Mouse (Mus musculus) spleen, postnatal 14 days (tissue): Measurements from ENCODE around the gene Met.

ENCODE experiments used
- DNase-seq, 2 experiments: peaks; one replicate each; pipeline ENCODE4 v3.0.0; 2021 to 2022; ENCODE audit warnings: low spot score in 2 of 2

Met gene

GRCm38 (mm10) chr6:17463434-17464280 lies at the start of gene Met:
Gene Met (plus strand): TSS chr6:17463800.
- DNase-seq: no peak

GRCm38 (mm10) chr6:17418226-17418625 lies 45.4 kb upstream of the Met start:
- no peak for DNase-seq

DNA sequence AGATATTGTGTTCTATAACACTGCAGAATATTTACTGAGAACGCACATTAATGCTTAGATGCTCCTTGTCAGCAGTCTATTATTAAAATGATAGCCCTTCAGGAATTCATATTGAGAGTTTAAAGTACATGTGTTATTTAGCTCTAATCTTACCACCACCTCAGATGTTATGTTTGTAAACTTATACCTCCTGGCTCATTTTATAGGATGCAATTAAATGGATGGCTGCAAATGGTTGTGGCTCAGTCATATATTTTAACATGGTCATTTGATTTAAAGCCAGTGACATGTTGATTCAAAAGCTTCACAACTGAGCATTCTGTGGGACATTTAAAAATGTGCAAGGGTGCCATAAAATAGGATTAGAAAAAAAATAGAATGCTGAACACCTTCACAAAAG lies 41.2 kb upstream of the Met start:
- DNase-seq: no peak

DNA sequence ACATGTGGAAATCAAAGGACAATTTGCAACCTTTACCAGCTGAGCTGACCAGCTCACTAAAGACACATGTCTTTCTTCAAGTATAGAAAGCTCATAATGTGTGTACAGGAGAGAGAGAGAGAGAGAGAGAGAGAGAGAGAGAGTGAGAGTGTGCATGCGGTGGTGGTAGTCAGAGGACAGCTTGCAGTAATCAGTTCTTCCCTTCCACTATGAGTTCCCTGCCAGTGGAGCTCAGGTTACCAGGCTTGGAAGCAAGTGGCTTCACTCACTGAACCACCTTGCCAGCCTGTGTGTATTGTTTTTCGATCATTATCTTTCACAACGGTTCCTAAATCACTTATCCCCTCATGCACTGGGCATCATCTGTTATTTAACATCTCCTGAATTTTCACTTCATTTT lies 34.6 kb upstream of the Met start:
- DNase-seq: no peak

GRCm38 (mm10) chr6:17429611-17430010 lies 34.0 kb upstream of the Met start:
- DNase-seq: no peak

- no peak for DNase-seq
Measured at GRCm38 (mm10) chr6:17443311-17443710, 20.3 kb upstream of the Met start.

- no peak for DNase-seq
Measured at GRCm38 (mm10) chr6:17451305-17451704, 12.3 kb upstream of the Met start.

DNA sequence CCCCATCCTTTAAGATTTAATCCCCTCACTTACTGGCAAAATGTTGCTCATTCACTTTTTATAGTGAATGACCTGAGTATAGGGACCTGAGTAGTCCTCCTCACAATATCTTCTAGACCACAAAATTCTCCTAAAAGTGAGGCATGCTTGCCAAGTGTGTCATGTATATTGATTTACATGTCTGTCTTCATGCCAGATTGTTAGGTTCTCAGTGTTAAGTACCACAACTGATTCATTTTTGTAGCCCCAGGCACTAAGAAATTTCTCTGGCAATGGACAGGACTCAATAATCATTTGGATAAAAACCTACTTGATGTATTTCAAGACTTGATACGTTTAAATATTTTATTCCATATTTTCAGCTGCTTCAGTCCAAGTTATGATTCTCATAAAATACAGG lies 8.5 kb upstream of the Met start:
- no peak for DNase-seq

- no peak for DNase-seq
Measured at GRCm38 (mm10) chr6:17459561-17459960, 4.0 kb upstream of the Met start.

DNA sequence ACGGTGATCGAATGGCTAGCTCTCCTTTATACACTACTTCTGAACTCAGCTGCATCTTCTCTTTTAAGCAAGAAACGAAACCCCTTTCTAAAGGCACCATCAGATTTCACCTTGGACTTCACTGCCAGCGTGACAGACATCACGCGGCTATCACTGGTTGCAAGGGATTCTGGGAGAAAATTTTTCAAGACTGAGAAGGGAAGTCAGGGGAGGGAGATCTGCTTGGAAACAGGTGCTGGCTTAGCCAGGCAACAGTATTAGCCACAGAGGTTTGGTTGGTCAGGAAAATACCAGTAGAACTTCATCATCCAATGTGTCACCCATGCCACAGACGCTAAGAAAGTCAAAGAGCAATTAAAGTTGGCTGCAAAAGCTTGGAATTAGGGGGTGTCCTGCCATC lies 2.2 kb upstream of the Met start:
- no peak for DNase-seq

DNA sequence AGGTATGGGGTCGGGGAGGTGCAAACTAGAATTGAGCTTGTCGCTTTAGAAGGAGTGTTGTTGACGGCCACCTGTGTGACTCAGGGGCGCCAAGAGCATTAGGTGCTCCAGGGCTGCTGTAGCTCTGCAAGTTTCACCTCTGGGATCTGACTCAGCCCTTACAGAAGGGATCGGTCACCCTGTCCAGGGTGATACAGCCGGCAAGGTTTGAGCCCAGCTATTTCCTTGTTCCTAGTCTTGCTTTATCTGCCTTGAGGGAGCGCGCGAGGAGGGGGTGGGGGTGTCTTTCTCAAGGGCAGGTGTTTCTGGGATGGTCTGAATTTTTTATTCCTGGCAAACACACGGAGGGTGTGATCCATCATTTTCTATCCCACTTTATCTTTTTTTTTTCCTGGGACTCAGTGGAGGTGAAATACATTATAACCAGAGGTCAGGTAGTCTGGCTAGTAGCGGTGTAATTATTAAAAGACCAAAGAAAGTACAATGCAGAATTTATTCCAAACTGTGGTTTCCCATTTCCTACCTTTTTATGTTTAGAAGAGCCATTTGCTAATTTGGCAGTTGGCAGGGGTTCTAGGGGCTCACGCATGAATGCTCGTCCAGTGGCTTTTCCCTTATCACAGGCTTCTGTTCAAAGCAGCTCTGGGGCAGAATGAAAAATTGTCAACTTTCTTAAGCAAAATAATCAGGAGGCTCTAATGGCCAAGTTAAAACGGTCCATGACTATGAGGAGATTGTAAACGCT lies 853 bp downstream of the Met start:
- DNase-seq: no peak

DNA sequence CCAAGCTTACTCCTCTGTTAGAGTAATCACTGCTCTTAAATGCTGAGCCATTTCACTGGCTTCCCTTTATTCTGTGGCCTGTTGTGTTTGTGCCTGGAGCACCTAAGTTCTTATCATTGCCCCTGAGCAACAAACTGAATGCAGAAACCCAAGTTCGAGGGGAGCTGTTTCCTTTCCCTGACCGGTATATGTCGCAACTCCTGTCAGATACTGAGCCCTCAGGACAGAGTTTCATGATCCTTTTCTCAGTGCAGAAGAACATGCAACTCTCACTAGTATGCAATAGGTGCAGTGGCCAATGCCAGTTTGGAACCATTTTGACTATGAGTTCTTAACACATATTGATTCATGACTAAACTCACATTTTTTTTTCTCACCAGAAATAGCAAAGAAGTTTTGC lies 2.9 kb downstream of the Met start:
- DNase-seq: no peak

- DNase-seq: no peak
Measured at GRCm38 (mm10) chr6:17468993-17469392, 5.4 kb downstream of the Met start.

DNA sequence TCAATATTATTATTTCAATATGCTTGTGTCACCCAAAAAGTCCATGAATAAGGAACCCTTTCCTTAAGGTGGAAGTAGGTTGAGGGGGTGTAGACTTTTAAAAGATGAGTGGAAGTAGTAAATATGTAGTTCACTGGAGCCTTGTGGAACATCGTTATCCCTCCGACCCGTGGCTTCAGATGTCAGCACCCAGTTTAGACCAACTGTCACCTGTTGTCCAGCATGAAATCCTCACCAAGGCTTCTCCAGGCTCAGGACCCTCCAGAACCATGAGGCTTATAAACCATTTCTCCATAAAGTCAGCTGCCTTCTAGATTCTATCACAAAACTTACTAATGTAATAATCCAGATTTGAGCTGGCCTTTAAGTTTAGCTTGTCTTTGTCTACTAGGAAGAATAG lies 9.5 kb downstream of the Met start:
- DNase-seq: no peak

DNA sequence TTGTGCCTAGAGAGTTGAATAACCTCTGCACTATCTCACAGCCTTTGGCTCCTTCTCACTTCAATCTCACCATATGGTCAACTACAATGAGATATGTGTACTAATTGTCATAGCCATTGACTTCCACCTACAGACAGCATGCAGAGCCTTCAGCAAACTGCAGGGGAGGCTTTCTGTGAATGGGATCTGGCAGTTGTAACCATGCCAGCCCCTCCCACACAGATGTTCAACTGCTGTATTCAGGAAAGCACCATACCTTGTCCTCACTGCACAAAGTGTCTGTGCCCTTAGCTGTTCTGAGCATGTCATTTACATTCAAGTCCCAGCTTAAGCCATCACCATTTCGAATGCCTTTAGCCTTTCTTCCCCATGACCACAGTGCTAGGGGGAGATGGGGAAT lies 14.2 kb downstream of the Met start:
- no peak for DNase-seq

- no peak for DNase-seq
Measured at GRCm38 (mm10) chr6:17478252-17478651, 14.7 kb downstream of the Met start.

DNA sequence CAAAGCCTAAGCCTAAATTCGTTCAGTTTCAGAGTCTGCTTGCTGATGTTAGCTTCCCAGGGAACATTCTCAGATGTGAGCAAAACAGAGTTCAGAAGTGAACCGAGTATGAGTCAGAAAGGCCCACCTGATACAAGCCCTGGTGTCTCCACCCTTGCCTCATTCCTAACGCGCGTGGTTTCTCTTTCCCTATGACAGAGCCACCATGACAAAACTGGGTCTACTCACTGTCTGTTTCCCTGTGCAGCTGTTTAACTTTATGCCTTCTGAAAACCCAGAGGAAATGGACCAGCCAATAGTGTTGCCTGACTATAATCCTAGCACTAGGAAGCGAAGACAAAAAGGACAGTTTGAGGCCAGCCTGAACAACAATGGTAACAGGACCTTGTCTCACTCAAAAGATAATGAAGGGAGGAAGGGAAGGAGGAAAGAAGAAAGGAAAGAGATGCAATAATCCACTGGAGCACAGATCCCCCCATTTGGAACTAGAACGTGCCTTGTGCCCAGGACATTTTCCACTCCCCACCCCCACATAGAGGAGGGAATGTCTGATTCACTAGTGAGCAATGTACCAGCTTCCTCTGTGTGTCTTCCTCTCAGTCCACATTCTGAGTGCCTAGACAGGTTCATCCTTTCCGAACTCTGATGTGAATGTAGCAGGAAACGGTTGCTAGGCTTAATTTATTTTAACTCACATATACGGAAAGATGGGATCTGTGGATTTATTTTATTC lies 15.4 kb downstream of the Met start:
- DNase-seq: no peak

DNA sequence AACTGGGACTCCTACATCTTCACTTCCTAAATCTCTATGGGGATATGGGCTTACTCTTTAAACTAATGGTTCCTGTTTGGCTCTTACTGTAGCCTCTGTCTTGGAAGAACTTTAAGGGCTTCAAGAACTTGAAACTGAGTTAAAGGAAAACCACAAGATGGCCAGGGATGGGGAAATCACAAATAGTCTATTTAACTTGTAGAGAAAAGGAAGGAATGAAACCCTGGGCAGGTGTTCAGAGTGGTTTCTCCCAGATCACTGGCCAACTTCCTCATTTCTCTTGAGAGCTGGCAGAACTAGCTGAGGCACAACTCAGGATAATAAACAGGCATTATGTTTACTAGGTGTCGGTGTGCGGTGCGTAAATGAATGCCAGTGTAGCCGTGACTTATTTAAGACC lies 17.5 kb downstream of the Met start:
- DNase-seq: no peak

GRCm38 (mm10) chr6:17485244-17485643 lies 21.6 kb downstream of the Met start:
- no peak for DNase-seq

GRCm38 (mm10) chr6:17485782-17486181 lies 22.2 kb downstream of the Met start:
- no peak for DNase-seq

DNA sequence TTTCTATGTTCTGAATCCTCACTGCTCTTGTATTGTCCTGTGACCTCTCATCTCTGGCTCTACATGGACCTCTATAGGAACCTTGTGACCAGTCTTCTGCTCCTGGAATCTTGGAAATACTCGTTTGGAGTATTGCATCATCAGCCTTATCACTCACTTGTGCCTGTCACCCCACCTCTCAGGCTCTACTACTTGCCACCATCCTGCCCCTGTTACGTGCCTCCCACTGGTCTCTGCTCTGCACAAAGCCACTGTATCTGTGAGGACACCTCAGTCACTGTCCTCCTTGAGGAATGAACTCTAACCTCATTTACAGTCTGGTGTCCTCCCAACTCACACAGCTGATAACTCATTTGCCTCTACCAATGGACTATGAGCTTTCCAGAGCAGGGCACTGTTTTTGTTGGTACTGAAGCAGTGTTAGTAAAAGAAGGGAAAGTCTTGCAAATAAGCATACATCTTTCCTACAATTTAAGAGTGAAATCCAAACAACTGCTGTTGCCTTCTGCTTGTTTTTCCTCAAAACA lies 24.8 kb downstream of the Met start:
- DNase-seq: no peak

DNA sequence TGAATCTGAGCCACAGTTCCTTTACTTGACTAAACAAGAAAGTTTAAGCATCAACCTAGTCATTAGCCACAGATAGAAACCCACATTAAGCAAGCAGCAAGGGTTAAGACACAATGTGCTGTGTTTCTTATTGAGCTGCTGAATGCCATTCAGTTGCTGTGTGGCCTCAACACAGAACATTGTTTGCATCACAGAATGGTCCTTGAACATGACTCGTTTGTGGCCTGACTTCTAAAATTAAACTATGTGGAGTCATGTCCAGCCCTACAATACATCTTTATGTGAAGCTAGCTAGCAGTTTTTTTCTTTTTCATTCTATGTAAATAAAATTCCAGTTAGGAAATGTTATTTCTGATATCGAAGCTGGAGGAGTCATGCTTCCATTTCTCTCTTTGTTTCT lies 27.2 kb downstream of the Met start:
- DNase-seq: no peak
